Mouse (Mus musculus) spleen, adult 18-20 months (tissue): ENCODE data around the gene Gm44805.

Experiments used
- DNase-seq, 2 experiments: peaks; one replicate each; pipeline ENCODE4 v3.0.0; 2022; ENCODE audit warnings: mixed read lengths in 2 of 2

The Gm44805 gene

GRCm38 (mm10) chr7:19681202-19681694 lies at the start of gene Gm44805, which contains the start of gene Apoc4:
TSS of gene Gm44805 (minus strand) at chr7:19681423.
TSS of gene Apoc4 (minus strand) at chr7:19681479.
- no peak for DNase-seq

- DNase-seq: no peak
These were observed 45.3 kb upstream of the Gm44805 start for GRCm38 (mm10) chr7:19726541-19726940.

GRCm38 (mm10) chr7:19724167-19724566 lies 42.9 kb upstream of the Gm44805 start:
- no peak for DNase-seq

DNA sequence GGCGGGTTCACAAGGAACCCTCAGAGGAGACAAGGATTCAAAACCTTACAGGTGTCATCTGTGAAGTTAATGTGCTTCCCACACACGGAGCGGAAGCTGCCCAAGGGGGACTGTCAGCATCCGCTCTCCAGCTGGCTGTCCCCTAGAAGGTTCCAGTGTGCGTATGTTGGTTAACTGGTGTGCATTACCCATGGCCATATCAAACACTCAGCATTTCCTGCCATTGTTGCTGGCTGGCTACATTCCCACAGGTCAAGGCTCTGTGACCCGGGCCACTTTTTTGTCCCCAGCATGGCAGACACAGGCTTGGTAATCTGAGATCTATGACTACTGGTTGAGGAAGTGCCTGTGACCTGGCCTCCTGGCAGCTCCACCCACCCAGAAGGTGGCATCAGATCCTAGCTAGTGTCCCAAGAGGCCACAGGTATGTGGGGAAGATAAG lies 41.6 kb upstream of the Gm44805 start:
- DNase-seq: no peak

- DNase-seq: no peak
These were observed 38.0 kb upstream of the Gm44805 start for GRCm38 (mm10) chr7:19719200-19719599.

DNA sequence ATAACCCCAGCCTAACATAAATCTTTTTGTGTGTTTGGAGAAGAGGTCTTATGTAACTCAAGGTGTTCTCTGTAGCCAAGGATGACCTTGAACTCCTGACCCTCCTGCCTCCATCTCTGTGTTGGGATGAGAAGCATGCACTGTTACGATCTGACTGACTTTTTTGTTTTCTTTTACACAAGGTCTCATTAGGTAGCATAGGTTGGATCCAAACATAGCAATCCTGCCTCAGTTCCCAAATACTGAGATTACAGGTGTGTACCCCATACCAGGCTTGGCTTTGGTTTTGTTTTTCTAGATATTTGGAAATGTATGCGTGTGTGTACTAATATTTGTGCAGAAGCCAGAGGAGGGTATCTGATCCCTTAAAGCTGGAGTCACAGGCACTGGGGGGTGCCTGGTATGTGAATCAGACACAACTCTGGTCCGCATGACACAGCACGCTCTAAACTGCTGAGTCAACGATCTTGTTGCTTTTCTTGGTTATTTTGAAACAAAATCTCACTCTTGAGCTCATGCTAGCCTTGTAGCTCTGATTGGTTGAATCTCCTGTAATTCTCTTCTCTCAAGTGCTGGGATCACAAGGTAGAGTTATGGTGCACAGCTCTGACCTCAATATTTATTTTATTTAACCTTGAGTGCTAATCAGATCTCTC lies 37.2 kb upstream of the Gm44805 start:
- no peak for DNase-seq

- no peak for DNase-seq
These were observed 36.1 kb upstream of the Gm44805 start for GRCm38 (mm10) chr7:19717346-19717745.

GRCm38 (mm10) chr7:19716822-19717221 lies 35.6 kb upstream of the Gm44805 start:
- DNase-seq: no peak

GRCm38 (mm10) chr7:19716055-19716682 lies 34.9 kb upstream of the Gm44805 start:
- no peak for DNase-seq

DNA sequence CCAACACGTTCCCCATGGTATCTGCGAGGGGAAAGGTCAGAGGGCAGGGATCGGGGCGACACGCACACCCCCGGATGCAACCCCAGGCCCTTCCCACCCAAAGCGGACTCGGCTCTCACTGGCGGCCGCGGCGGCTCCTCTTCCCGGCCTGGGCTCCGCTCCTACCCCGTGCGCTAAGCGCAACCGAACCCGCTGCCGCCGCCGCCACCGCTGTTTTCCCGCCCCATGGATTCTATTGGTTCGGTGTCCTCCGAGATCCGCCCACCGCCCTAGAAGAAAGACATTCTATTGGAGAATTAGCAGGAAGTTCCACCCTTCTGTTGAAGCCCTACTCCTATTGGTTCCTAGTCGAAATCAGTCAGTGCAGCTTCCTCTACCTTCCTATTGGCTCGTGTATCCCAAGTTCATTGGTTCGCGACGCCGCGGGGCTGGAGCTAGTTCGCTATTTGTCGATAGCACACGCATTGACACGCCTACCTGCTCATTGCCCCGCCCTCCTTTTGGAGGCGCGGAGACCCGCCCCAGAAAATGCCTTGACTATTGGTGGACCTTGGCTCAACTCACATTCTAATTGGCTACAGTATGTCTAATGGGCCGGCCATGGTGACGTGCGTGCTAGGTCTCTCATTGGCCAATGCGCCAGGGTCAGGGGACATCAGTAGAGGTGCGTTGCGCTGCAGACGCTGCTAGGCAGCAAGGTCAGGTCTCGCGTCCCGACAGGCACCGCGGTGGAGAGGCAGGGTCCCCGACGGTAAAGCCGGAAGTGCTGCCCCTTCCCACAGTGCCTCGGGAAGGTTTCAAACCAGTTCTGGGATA lies 34.2 kb upstream of the Gm44805 start, which contains the start of gene Tomm40:
TSS of gene Tomm40 (minus strand) at position 200 of the 816 bp plus-strand sequence.
- peak; percentile 95 to 99 for DNase-seq

DNA sequence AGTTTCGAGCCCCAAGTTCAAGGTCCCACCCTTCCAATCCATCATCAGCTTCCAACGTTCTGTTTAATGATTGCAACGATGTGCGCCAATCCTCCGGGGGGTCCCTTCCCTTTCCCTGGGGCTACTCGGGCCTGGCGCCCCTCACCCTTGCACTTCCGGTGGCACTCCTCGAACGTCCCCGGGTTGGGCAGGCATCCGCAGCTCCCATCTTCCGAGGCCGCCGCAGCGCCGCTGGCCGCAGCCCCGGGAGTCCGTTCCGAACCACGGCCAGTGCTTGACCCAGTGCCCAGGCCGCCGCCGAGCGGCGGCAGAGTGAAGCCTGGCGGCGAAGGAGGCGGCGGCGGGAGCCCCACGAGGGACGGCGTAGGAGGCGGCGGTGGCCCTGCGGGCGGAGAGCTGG lies 33.6 kb upstream of the Gm44805 start:
- DNase-seq: no peak

DNA sequence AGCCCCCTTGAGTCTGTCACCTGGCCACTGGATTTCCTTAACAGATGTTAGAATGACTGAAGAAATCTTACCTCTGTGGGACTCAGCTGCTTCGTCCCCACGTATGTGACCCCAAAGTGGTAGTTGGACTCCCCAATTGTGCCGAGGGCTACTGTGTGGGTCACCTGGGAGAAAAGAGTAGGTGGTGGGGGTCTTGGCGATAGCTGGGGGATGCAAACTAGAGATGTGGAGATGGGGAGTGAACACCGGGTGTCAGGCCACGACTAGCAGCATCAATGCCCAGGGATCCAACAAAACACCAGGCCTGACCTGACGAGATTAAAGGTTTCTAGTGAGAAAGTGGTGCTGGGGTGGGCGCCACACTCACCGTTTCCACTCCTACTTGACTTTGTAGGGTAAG lies 32.4 kb upstream of the Gm44805 start:
- DNase-seq: no peak

- DNase-seq: peak in 1 of 2 experiments; percentile 34
These were observed 32.0 kb upstream of the Gm44805 start for GRCm38 (mm10) chr7:19713196-19713595.

GRCm38 (mm10) chr7:19712414-19712813 lies 31.2 kb upstream of the Gm44805 start:
- DNase-seq: no peak

GRCm38 (mm10) chr7:19710650-19711049 lies 29.4 kb upstream of the Gm44805 start:
- no peak for DNase-seq

- no peak for DNase-seq
These were observed 24.0 kb upstream of the Gm44805 start for GRCm38 (mm10) chr7:19705271-19705670.

DNA sequence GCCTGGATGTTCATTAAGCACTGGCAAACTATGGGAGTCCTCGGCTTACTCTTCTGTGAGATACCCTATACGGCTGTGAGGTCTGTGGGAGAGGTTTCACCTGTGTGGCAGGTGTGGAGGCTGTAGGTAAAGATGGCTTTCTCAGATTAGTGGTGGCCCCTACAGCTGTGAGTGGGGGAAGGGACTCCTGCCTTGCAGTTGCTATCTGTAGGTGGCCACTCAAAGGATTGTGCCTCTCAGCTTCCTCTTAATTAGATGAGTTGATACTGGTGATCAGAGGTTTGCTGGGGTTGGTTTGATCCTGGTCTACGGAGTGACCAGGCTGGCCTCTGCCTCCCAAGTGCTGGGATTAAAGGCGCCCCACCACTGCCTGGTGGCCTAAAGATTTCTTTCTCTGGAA lies 23.3 kb upstream of the Gm44805 start:
- no peak for DNase-seq

DNA sequence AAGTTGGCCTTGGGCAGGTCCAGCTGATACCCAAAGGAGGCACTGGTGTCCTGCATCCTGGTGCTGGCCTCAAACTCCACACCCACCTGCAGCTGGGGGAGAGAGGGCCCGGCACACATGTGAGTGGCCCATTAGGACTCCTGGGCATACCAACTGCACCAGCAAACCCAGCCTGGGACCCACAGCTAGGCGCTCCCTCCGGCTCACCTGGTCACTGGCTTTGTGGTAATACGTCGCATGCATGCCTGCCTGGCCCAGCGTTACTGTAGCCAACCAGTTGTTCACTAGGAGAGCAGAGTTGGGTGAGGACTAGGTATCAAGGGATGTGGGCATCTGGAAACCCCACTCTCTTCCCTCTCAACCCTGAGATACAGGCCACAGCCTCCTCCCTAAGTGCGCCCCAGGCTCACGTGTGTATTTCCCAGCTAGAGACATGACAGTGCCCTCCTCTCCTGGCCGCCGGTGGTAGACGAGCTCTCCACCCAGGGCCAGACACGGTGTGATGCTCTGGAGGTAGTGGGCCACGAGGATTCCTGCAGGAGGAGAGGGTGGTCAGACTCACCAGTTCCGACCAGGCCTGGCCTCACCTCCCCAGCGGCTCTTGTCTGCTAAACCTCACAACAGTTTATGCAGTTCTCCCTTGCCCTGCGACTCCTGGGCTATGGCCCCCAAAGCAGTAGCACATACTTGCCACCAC lies 21.8 kb upstream of the Gm44805 start:
- DNase-seq: no peak

- DNase-seq: peak; percentile 59 to 65
These were observed 20.0 kb upstream of the Gm44805 start for GRCm38 (mm10) chr7:19701069-19701761.

- DNase-seq: no peak
These were observed 19.3 kb upstream of the Gm44805 start for GRCm38 (mm10) chr7:19700299-19701068.

GRCm38 (mm10) chr7:19699827-19700148 lies 18.6 kb upstream of the Gm44805 start:
- no peak for DNase-seq
